8 mouse cellular contexts compared by ENCODE assay signal in the genomic region with DNA sequence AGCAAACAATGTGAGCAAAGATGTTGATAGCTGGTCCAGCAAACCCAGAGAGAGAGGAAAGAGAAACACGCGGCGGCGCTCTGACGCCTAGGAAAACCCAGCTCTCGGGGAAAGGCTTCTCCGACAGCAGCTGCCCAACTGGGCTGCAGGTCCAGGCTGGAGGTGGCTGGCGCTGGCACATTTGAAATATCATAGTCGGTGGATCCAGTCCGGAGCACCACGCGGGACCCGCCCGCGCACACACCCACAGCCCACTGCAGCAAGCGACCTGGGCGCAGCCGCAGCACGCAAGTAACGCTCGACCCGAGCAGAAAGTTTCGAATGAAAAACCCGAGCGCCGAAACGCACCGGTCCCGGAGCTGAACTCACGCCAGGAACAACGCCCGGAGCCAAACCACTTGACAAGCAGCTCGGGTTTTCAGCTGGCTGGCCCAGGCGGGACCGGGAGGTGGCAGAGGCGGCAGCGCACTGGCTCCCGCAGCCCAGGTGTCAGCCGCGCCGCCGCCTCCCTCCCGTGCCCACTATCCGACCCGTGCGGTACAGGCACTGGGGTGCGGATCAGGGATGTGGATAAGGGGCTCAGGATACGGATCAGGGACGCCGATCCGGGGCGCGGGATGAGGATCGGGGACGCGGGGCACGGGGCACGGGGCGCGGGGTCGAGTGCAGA. TPM values are rescaled to one million over a fixed set of nuclear protein-coding genes. Genes with fewer than 3 reads are reported as not detected.
DNase-seq lines count a peak whose midpoint lies in the region; ATAC-seq lines count a peak whose summit lies in the region.

No protein-coding gene starts in this region.

- H3K36me3 ChIP-seq in forebrain, embryonic 11.5 days (ENCODE audit: control insufficient read depth, insufficient read depth, low read length): no peaks in the 10 kb centered on the region
- no peaks in the 10 kb centered on the region for H3K36me3 ChIP-seq in heart, embryonic 16.5 days (ENCODE audit: control insufficient read depth, insufficient read depth)
- no peaks in the 10 kb centered on the region for H3K36me3 ChIP-seq in neural tube, embryonic 15.5 days

- DNase-seq in brain, embryonic 18.5 days (ENCODE audit: low read depth, low spot score): peak; percentile 22
- DNase-seq in forebrain, embryonic 11.5 days (ENCODE audit: low spot score): peak; percentile 80
- DNase-seq in kidney, postnatal 36 days: peak; percentile 66 to 81
- DNase-seq in lung, adult 18-20 months: peak; percentile 66 to 74
- peak; percentile 62 for DNase-seq in testis, postnatal 14 days (ENCODE audit: low spot score)

- peak overlapping the region; percentile 90 for H3K4me3 ChIP-seq in forebrain, embryonic 11.5 days (ENCODE audit: low read depth, low read length)
- H3K4me3 ChIP-seq in heart, embryonic 16.5 days (ENCODE audit: low read length): peak overlapping the region; percentile 97
- peak overlapping the region; percentile 94 for H3K4me3 ChIP-seq in neural tube, embryonic 15.5 days (replicated peaks)

- peak overlapping the region; percentile 46 for H3K27ac ChIP-seq in forebrain, embryonic 11.5 days (ENCODE audit: low read depth, low read length)
- peak overlapping the region; percentile 65 for H3K27ac ChIP-seq in heart, embryonic 16.5 days (ENCODE audit: low read length)
- H3K27ac ChIP-seq in neural tube, embryonic 15.5 days (replicated peaks): peak overlapping the region; percentile 89

- peak overlapping the region; percentile 96 for H3K4me2 ChIP-seq in forebrain, embryonic 11.5 days (ENCODE audit: low read depth, low read length, severe bottlenecking)
- H3K4me2 ChIP-seq in heart, embryonic 16.5 days (ENCODE audit: low read depth, low read length): peak overlapping the region; percentile 94
- H3K4me2 ChIP-seq in neural tube, embryonic 15.5 days: peak overlapping the region; percentile 86

- H3K4me1 ChIP-seq in forebrain, embryonic 11.5 days (replicated peaks; ENCODE audit: control insufficient read depth, insufficient read depth, low read length): peaks cover 4% of the 10 kb centered on the region; the same call in 1 of the 2 replicates
- H3K4me1 ChIP-seq in heart, embryonic 16.5 days (ENCODE audit: control insufficient read depth, insufficient read depth, low read length): peaks cover 11% of the 10 kb centered on the region
- peaks cover 18% of the 10 kb centered on the region for H3K4me1 ChIP-seq in neural tube, embryonic 15.5 days

- H3K27me3 ChIP-seq in forebrain, embryonic 11.5 days (ENCODE audit: control insufficient read depth, insufficient read depth, low read length): no peaks in the 10 kb centered on the region
- H3K27me3 ChIP-seq in heart, embryonic 16.5 days (ENCODE audit: control insufficient read depth, insufficient read depth, low read length): no peaks in the 10 kb centered on the region
- no peaks in the 10 kb centered on the region for H3K27me3 ChIP-seq in neural tube, embryonic 15.5 days (replicated peaks)

- WGBS in forebrain, embryonic 11.5 days: 0% methylated on average over 55 of the region's 61 CpGs
- under 1% methylated on average over 57 of the region's 61 CpGs for WGBS in heart, embryonic 16.5 days
- WGBS in neural tube, embryonic 15.5 days: under 1% methylated on average over 61 of the region's 61 CpGs

- peak; percentile 61 for ATAC-seq in CD4-positive, CD25-positive, alpha-beta regulatory T cell, adult 4 months
- peak; percentile 65 for ATAC-seq in forebrain, embryonic 11.5 days (replicated peaks; ENCODE audit: low FRiP score)
- peak; percentile 39 for ATAC-seq in heart, embryonic 16.5 days (replicated peaks; ENCODE audit: extremely low read depth, insufficient read depth, low FRiP score)
- ATAC-seq in neural tube, embryonic 15.5 days (ENCODE audit: low FRiP score): peak; percentile 53

- H3K9ac ChIP-seq in forebrain, embryonic 11.5 days (ENCODE audit: low read length): peak overlapping the region; percentile 87
- peak overlapping the region; percentile 89 for H3K9ac ChIP-seq in heart, embryonic 16.5 days (ENCODE audit: low read length)
- H3K9ac ChIP-seq in neural tube, embryonic 15.5 days (replicated peaks): peak overlapping the region; percentile 86

- H3K9me3 ChIP-seq in forebrain, embryonic 11.5 days (ENCODE audit: control insufficient read depth, low read length): no peaks in the 10 kb centered on the region
- no peaks in the 10 kb centered on the region for H3K9me3 ChIP-seq in heart, embryonic 16.5 days (replicated peaks; ENCODE audit: control insufficient read depth, low read length)
- no peaks in the 10 kb centered on the region for H3K9me3 ChIP-seq in neural tube, embryonic 15.5 days (replicated peaks)

RNA-seq across cellular contexts. Expression of a gene that starts 9.5 kb away (rescaled TPM):
- 10 to 100 TPM; 85.5 to 86.7 TPM for polyA plus RNA-seq in CD4-positive, CD25-positive, alpha-beta regulatory T cell, adult 4 months (2017; shearing (Covaris generic))
- 60.0 and 61.1 TPM in 2 replicates for polyA plus RNA-seq in forebrain, embryonic 11.5 days (2014; fragmentation: Nextera tagmentation; extraction: Ambion mirVana)
- 40.1 and 40.8 TPM in 2 replicates for polyA plus RNA-seq in heart, embryonic 16.5 days (2015; fragmentation: Nextera tagmentation; extraction: Ambion mirVana)
- 94.5 and 101 TPM in 2 replicates for polyA plus RNA-seq in neural tube, embryonic 15.5 days (2015; fragmentation: Nextera tagmentation; extraction: Ambion mirVana)

Comparison
In these comparisons a context has a peak if more than half of its experiments do, and no peak if none do; other contexts are left out.
1. Peak in every context shown above with its lines: DNase-seq, ATAC-seq, H3K4me3 ChIP-seq and H3K27ac ChIP-seq.
2. DNase-seq: peak in every context shown above with its lines; median percentile 80 in forebrain, embryonic 11.5 days; 74 in kidney, postnatal 36 days; 70 in lung, adult 18-20 months; 62 in testis, postnatal 14 days; 22 in brain, embryonic 18.5 days.